Mouse (Mus musculus) small intestine, adult 2 months (tissue): ENCODE measurements around the gene Ralgapa2. TPM values are rescaled to one million over a fixed set of nuclear protein-coding genes. Genes with fewer than 3 reads are reported as not detected.
A peak's percentile ranks its signal among the peaks of the same experiment; 100 is the strongest.

Experiments used
- H3K27ac ChIP-seq: fragments of 200-500 bp; 2 replicates; pipeline ENCODE4 v1.5.1; 2012; ENCODE audit warnings: low read depth, low read length, control low read depth, inconsistent platforms; ENCODE audit not compliant: insufficient read depth
- H3K27me3 ChIP-seq: fragments of 200-500 bp; 2 replicates; pipeline ENCODE4 v1.6.1; 2012; ENCODE audit warnings: mild to moderate bottlenecking, moderate library complexity, low read length, inconsistent platforms; ENCODE audit not compliant: control insufficient read depth, insufficient read depth
- H3K36me3 ChIP-seq: fragments of 200-500 bp; 2 replicates; pipeline ENCODE4 v1.6.1; 2012; ENCODE audit warnings: mild to moderate bottlenecking, low read length, control low read depth, inconsistent platforms; ENCODE audit not compliant: control insufficient read depth, insufficient read depth
- H3K4me1 ChIP-seq: fragments of 200-500 bp; 2 replicates; pipeline ENCODE4 v1.6.1; 2012; ENCODE audit warnings: low read length, inconsistent platforms, mixed read lengths; ENCODE audit not compliant: control insufficient read depth, insufficient read depth, insufficient read length
- H3K4me3 ChIP-seq: fragments of 200-500 bp; 2 replicates; pipeline ENCODE4 v1.5.1; 2012; ENCODE audit warnings: low read depth, mild to moderate bottlenecking, control low read depth, inconsistent platforms, low read length, moderate library complexity
- CTCF ChIP-seq: fragments of 200-500 bp; IDR thresholded peaks from 2 replicates; pipeline ENCODE4 v1.5.1; 2012; ENCODE audit warnings: low read depth, mild to moderate bottlenecking, control low read depth, inconsistent platforms, low read length, moderate library complexity, mixed read lengths; ENCODE audit not compliant: insufficient replicate concordance, insufficient read length; ENCODE audit errors: extremely low read depth
- POLR2A ChIP-seq: fragments of 200-500 bp; IDR thresholded peaks from 2 replicates; pipeline ENCODE4 v1.6.1; 2012; ENCODE audit warnings: low read depth, mild to moderate bottlenecking, control low read depth, inconsistent platforms, low read length, moderate library complexity
- WGBS: fragments of 180-500 bp; shearing (Covaris S2); methylation state at CpG from one replicate; pipeline ENCODE4 v1.1.7; 2018; 5-methylcytosine and 5-hydroxymethylcytosine counted together
- polyA plus RNA-seq: library from polyadenylated mRNA; depleted of rRNA; stranded (reverse); fragments of >200 nt; gene quantifications from 2 replicates; pipeline ENCODE4 v1.2.3, GENCODE M21; 2012

The Ralgapa2 gene
- polyA plus RNA-seq, 1 experiment: 14.8 TPM

GRCm38 (mm10) chr2:146498298-146498697 lies 13.8 kb downstream of the Ralgapa2 start:
- 29% methylated on average over 6 of the region's 6 CpGs for WGBS
- Histone ChIP-seq H3K4me1 (peaks cover 31% of the 10 kb centered on the region), H3K27me3 (no peaks in the 10 kb centered on the region), H3K4me3 (no peak overlapping the region), H3K36me3 (no peaks in the 10 kb centered on the region; the same call in 1 of the 2 replicates), H3K27ac (no peak overlapping the region)
- no peak for TF ChIP-seq POLR2A
- TF ChIP-seq CTCF: no peak

- 39% methylated on average over 1 of the region's 1 CpGs for WGBS
- H3K36me3 ChIP-seq: no peaks in the 10 kb centered on the region; the same call in 1 of the 2 replicates
- TF ChIP-seq POLR2A: no peak
- TF ChIP-seq CTCF: no peak
These were observed 15.1 kb downstream of the Ralgapa2 start for GRCm38 (mm10) chr2:146496995-146497394.

GRCm38 (mm10) chr2:146495781-146496180 lies 16.4 kb downstream of the Ralgapa2 start:
- Histone ChIP-seq H3K27ac (no peak overlapping the region), H3K4me1 (peaks cover 22% of the 10 kb centered on the region), H3K36me3 (no peaks in the 10 kb centered on the region; the same call in 1 of the 2 replicates), H3K4me3 (no peak overlapping the region), H3K27me3 (no peaks in the 10 kb centered on the region)
- WGBS: 88% methylated on average over 9 of the region's 9 CpGs
- TF ChIP-seq CTCF (no peak), POLR2A (no peak)

More at GRCm38 (mm10) chr2:146496995-146497394, 15.1 kb downstream of the Ralgapa2 start:
- no peak overlapping the region for H3K4me3 ChIP-seq
- no peaks in the 10 kb centered on the region for H3K27me3 ChIP-seq
- peaks cover 27% of the 10 kb centered on the region for H3K4me1 ChIP-seq
- H3K27ac ChIP-seq: no peak overlapping the region

- TF ChIP-seq CTCF: no peak
- TF ChIP-seq POLR2A: no peak
- 100% methylated on average over 1 of the region's 1 CpGs for WGBS
- peaks cover 19% of the 10 kb centered on the region for H3K4me1 ChIP-seq
- H3K27me3 ChIP-seq: no peaks in the 10 kb centered on the region
- H3K4me3 ChIP-seq: no peak overlapping the region
- no peak overlapping the region for H3K27ac ChIP-seq
- no peaks in the 10 kb centered on the region; the same call in 1 of the 2 replicates for H3K36me3 ChIP-seq
These were observed 18.7 kb downstream of the Ralgapa2 start for GRCm38 (mm10) chr2:146493354-146493946.

- 93% methylated on average over 5 of the region's 5 CpGs for WGBS
- H3K4me1 ChIP-seq: peaks cover 8% of the 10 kb centered on the region; the same call in 1 of the 2 replicates
- no peak for TF ChIP-seq CTCF
- no peak for TF ChIP-seq POLR2A
- H3K36me3 ChIP-seq: no peaks in the 10 kb centered on the region; the same call in 1 of the 2 replicates
- H3K4me3 ChIP-seq: no peak overlapping the region
- no peaks in the 10 kb centered on the region for H3K27me3 ChIP-seq
- no peak overlapping the region for H3K27ac ChIP-seq
These were observed 20.1 kb downstream of the Ralgapa2 start for GRCm38 (mm10) chr2:146491830-146492610.

- Histone ChIP-seq H3K36me3 (no peaks in the 10 kb centered on the region; the same call in 1 of the 2 replicates), H3K27me3 (no peaks in the 10 kb centered on the region), H3K4me1 (peaks cover 9% of the 10 kb centered on the region), H3K4me3 (no peak overlapping the region), H3K27ac (no peak overlapping the region)
- no peak for TF ChIP-seq CTCF
- TF ChIP-seq POLR2A: no peak
- WGBS: 89% methylated on average over 1 of the region's 1 CpGs
These were observed 21.2 kb downstream of the Ralgapa2 start for GRCm38 (mm10) chr2:146490926-146491325.

GRCm38 (mm10) chr2:146488291-146488690 lies 23.9 kb downstream of the Ralgapa2 start:
- TF ChIP-seq POLR2A (no peak), CTCF (no peak)
- Histone ChIP-seq H3K36me3 (peaks cover 13% of the 10 kb centered on the region), H3K4me3 (no peak overlapping the region), H3K4me1 (peaks cover 8% of the 10 kb centered on the region), H3K27ac (0 out of 2 replicates have a peak overlapping the region, but pooled peaks have one; percentile 46), H3K27me3 (no peaks in the 10 kb centered on the region)
- WGBS: 22% methylated on average over 3 of the region's 3 CpGs
